Mouse (Mus musculus): ENCODE results near the gene Gper1. TPM values are rescaled to one million over a fixed set of nuclear protein-coding genes. Genes with fewer than 3 reads are reported as not detected.
"Not testable (repeated sequence)": the region's sequence is repeated elsewhere in the genome, so short reads cannot be mapped to it uniquely, and the experiment has no call there.

Gene Gper1
- total RNA-seq, 2 experiments from 2014 or later, result 2.1 to 2.4 TPM

- no peak for TF ChIP-seq CTCF (conservative IDR thresholded peaks at IDR 0.05)
- no peak for DNase-seq (ENCODE audit: low spot score in 2 of 2)
- peak overlapping the region; percentile 97 for H3K27ac ChIP-seq
- peak overlapping the region; percentile 77 for H3K4me3 ChIP-seq
Observed at GRCm38 (mm10) chr5:139383234-139383633, 39.7 kb upstream of the Gper1 start.

GRCm38 (mm10) chr5:139384531-139384930, 38.4 kb upstream of the Gper1 start:
- TF ChIP-seq CTCF (conservative IDR thresholded peaks at IDR 0.05), result no peak
- DNase-seq (ENCODE audit: low spot score in 2 of 2), result no peak
- H3K4me3 ChIP-seq, result no peak overlapping the region
- peak overlapping the region; percentile 69 for H3K27ac ChIP-seq

DNA sequence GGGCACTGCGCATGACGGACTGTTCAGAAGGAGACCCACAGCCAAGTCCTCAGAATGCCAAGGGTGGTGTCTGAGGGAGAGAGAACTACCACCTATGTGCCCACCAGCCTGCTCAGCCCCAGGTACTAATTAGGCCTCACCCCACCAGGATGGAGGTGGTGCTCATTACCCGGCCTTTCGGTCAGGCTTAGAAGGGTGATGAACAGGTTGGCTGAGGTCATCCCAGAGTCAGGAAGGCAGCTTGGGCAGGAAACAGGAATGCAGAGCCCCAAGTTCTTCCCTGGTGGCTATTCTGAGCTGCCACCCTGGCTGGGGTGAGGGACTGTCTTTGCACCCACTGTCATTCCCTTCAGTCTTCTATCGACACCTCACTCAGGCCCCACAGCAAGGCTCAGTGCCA, 36.9 kb upstream of the Gper1 start:
- no peak for TF ChIP-seq CTCF (conservative IDR thresholded peaks at IDR 0.05)
- DNase-seq (ENCODE audit: low spot score in 2 of 2), result no peak
- Histone ChIP-seq H3K27ac (peak overlapping the region; percentile 7; the same call in 1 of the 2 replicates), H3K4me3 (no peak overlapping the region)

GRCm38 (mm10) chr5:139387329-139388194, 35.4 kb upstream of the Gper1 start:
- Histone ChIP-seq H3K27ac (peak overlapping the region; percentile 92), H3K4me3 (no peak overlapping the region)
- TF ChIP-seq CTCF (conservative IDR thresholded peaks at IDR 0.05), result no peak
- no peak for DNase-seq (ENCODE audit: low spot score in 2 of 2)

- TF ChIP-seq CTCF (conservative IDR thresholded peaks at IDR 0.05), result no peak
- Histone ChIP-seq H3K4me3 (no peak overlapping the region), H3K27ac (peak overlapping the region; percentile 92)
- DNase-seq (ENCODE audit: low spot score in 2 of 2), result no peak
Observed at GRCm38 (mm10) chr5:139388195-139388570, 34.8 kb upstream of the Gper1 start.

DNA sequence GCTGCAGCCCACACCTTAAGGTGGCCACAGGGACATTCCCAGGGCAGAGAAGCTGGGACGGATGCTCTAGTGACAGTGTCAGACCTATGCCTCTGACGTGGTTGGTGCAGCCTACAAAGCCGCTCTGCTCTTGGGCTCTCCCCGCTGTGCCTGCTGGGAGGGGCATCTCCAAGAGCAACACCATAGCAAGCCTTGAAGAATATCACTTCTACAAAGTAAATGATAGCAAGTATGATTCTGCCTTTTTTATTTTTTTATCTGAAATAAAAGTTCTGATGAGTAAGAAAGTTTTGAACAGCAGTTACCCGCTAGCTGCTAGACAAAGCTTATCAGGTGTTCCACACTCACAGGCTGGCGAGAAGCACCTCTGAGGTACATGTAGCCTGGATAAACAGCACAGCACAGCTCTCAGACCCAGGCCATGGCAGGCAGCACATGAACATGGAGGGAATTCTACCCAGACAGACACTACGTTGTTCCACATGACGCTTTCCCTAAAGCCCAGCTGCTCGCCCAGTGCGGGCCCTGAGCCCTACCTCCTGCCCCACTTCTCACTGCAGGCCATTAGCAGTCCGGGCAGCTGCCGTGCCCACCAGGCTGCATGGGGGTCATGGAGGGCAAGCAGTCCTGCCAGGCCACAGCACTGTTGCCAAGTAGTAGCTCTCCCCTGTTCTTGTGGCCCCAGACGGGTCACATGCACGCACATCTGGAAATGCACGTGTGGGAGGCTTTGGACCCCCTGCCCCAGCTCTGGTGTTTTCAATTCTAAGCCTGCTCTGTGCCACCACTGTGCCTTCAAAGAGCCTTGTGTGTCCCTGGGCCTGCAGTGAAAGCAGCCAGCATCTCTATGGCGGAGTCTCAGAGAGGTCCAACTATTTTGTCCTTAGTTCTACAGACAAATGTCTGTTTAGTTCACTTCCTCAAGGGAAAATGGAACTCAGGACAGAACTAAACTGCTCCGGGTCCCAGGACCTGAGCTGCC, 34.0 kb upstream of the Gper1 start:
- DNase-seq (ENCODE audit: low spot score in 2 of 2), result peak; percentile 50 to 59
- TF ChIP-seq CTCF (conservative IDR thresholded peaks at IDR 0.05), result no peak
- peak overlapping the region; percentile 92 for H3K27ac ChIP-seq
- no peak overlapping the region for H3K4me3 ChIP-seq

- DNase-seq (ENCODE audit: low spot score in 2 of 2), result peak; percentile 58 to 62
- Histone ChIP-seq H3K27ac (peak overlapping the region; percentile 92), H3K4me3 (peak overlapping the region; percentile 35)
- TF ChIP-seq CTCF (conservative IDR thresholded peaks at IDR 0.05), result no peak
Observed at GRCm38 (mm10) chr5:139389676-139390061, 33.3 kb upstream of the Gper1 start.

GRCm38 (mm10) chr5:139390324-139391119, 32.4 kb upstream of the Gper1 start:
- peak overlapping the region; percentile 92 for H3K27ac ChIP-seq
- DNase-seq (ENCODE audit: low spot score in 2 of 2); H3K4me3 ChIP-seq: not testable (repeated sequence)

GRCm38 (mm10) chr5:139391309-139391990, 31.5 kb upstream of the Gper1 start:
- no peak for DNase-seq (ENCODE audit: low spot score in 2 of 2)
- peak overlapping the region; percentile 4; the same call in 1 of the 2 replicates for H3K4me3 ChIP-seq
- TF ChIP-seq CTCF (conservative IDR thresholded peaks at IDR 0.05), result no peak
- H3K27ac ChIP-seq, result peak overlapping the region; percentile 92

- TF ChIP-seq CTCF (conservative IDR thresholded peaks at IDR 0.05), result no peak
- DNase-seq (ENCODE audit: low spot score in 2 of 2), result no peak
- Histone ChIP-seq H3K4me3 (no peak overlapping the region), H3K27ac (peak overlapping the region; percentile 92)
Observed at GRCm38 (mm10) chr5:139392219-139393196, 30.4 kb upstream of the Gper1 start.

GRCm38 (mm10) chr5:139393197-139393588, 29.8 kb upstream of the Gper1 start:
- peak overlapping the region; percentile 92 for H3K27ac ChIP-seq

More at GRCm38 (mm10) chr5:139393197-139393588, 29.8 kb upstream of the Gper1 start:
- no peak overlapping the region for H3K4me3 ChIP-seq
- DNase-seq (ENCODE audit: low spot score in 2 of 2), result no peak
- TF ChIP-seq CTCF (conservative IDR thresholded peaks at IDR 0.05), result no peak
